Mouse (Mus musculus) midbrain, embryonic 12.5 days (tissue): ENCODE measurements around the gene Mmp14. TPM values are rescaled to one million over a fixed set of nuclear protein-coding genes. Genes with fewer than 3 reads are reported as not detected.

Experiments used
- ATAC-seq: fragments of 200-750 bp; cut with Nextera tagmentation; 2 replicates; pipeline ENCODE4 v1.8.0; 2017; ENCODE audit warnings: low read depth, moderate TSS enrichment, moderate library complexity; ENCODE audit not compliant: low FRiP score
- H3K27ac ChIP-seq: fragments of 300-500 bp; sonication (generic); replicated peaks from 2 replicates; pipeline ENCODE4 v1.5.1; 2016; ENCODE audit warnings: mild to moderate bottlenecking
- H3K27me3 ChIP-seq: fragments of 300-500 bp; sonication (generic); 2 replicates; pipeline ENCODE4 v1.6.1; 2016; ENCODE audit warnings: mild to moderate bottlenecking
- H3K36me3 ChIP-seq: fragments of 300-500 bp; sonication (generic); 2 replicates; pipeline ENCODE4 v1.6.1; 2016
- H3K4me1 ChIP-seq: fragments of 300-500 bp; sonication (generic); 2 replicates; pipeline ENCODE4 v1.6.1; 2016
- H3K4me2 ChIP-seq: fragments of 300-500 bp; sonication (generic); replicated peaks from 2 replicates; pipeline ENCODE4 v1.6.1; 2016; ENCODE audit warnings: mild to moderate bottlenecking, moderate library complexity
- H3K4me3 ChIP-seq: fragments of 300-500 bp; sonication (generic); 2 replicates; pipeline ENCODE4 v1.5.1; 2016; ENCODE audit warnings: mild to moderate bottlenecking
- H3K9ac ChIP-seq: fragments of 300-500 bp; sonication (generic); replicated peaks from 2 replicates; pipeline ENCODE4 v1.6.1; 2016; ENCODE audit warnings: mild to moderate bottlenecking, moderate library complexity
- H3K9me3 ChIP-seq: fragments of 300-500 bp; sonication (generic); 2 replicates; pipeline ENCODE4 v1.6.1; 2016; ENCODE audit warnings: mild to moderate bottlenecking
- WGBS: fragments of 180-500 bp; shearing (Covaris S2); methylation state at CpG from one replicate; pipeline ENCODE4 v1.1.7; 2016; 5-methylcytosine and 5-hydroxymethylcytosine counted together
- polyA plus RNA-seq: library from polyadenylated mRNA; unstranded; fragments of >200 nt; fragmentation: Nextera tagmentation; extraction: Ambion mirVana; gene quantifications from 2 replicates; pipeline ENCODE4 v1.2.1, GENCODE M21; 2016

Gene Mmp14
- polyA plus RNA-seq, 1 experiment from 2014 or later = 88.6 TPM

DNA sequence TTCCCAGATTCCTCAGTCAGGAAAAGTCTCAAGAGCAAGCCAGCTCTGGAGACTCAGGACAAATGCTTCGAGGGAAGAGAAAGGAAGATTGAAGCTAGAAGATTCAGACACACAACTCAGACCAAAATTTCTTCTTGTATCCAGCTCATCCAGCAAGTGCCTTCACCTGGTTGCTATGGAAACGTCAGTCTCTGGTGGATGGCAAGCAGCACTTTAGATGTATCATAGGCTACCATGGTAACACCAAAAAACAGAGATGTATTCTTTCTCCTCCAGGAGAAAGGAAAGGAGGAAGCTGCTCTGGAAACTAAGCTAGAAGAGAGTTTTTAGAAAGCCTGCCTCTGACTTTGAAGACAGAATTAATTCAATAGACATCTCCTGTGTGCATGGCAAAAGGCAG lies 56.3 kb downstream of the Mmp14 start:
- no peaks in the 10 kb centered on the region for H3K9me3 ChIP-seq
- 72% methylated on average over 2 of the region's 2 CpGs for WGBS
- H3K4me1 ChIP-seq = no peaks in the 10 kb centered on the region
- H3K27me3 ChIP-seq = no peaks in the 10 kb centered on the region
- no peak for ATAC-seq
- H3K4me3 ChIP-seq = no peak overlapping the region
- no peak overlapping the region for H3K9ac ChIP-seq
- H3K36me3 ChIP-seq = no peaks in the 10 kb centered on the region
- no peak overlapping the region for H3K4me2 ChIP-seq
- no peak overlapping the region for H3K27ac ChIP-seq

- ATAC-seq = no peak
- Histone ChIP-seq H3K4me1 (no peaks in the 10 kb centered on the region), H3K27ac (no peak overlapping the region), H3K4me3 (no peak overlapping the region), H3K36me3 (no peaks in the 10 kb centered on the region), H3K4me2 (no peak overlapping the region), H3K9me3 (no peaks in the 10 kb centered on the region), H3K27me3 (no peaks in the 10 kb centered on the region), H3K9ac (no peak overlapping the region)
These were observed 56.9 kb downstream of the Mmp14 start for GRCm38 (mm10) chr14:54488350-54488749.

- 67% methylated on average over 18 of the region's 18 CpGs for WGBS
- Histone ChIP-seq H3K9ac (no peak overlapping the region), H3K4me2 (no peak overlapping the region), H3K4me1 (no peaks in the 10 kb centered on the region), H3K4me3 (no peak overlapping the region), H3K27ac (no peak overlapping the region), H3K9me3 (no peaks in the 10 kb centered on the region), H3K36me3 (no peaks in the 10 kb centered on the region), H3K27me3 (no peaks in the 10 kb centered on the region)
- no peak for ATAC-seq
These were observed 61.1 kb downstream of the Mmp14 start for GRCm38 (mm10) chr14:54492345-54493131.

- Histone ChIP-seq H3K4me2 (no peak overlapping the region), H3K9ac (no peak overlapping the region), H3K27me3 (no peaks in the 10 kb centered on the region), H3K4me3 (no peak overlapping the region), H3K9me3 (no peaks in the 10 kb centered on the region), H3K4me1 (no peaks in the 10 kb centered on the region), H3K27ac (no peak overlapping the region), H3K36me3 (no peaks in the 10 kb centered on the region)
- ATAC-seq = no peak
- WGBS = 96% methylated on average over 5 of the region's 5 CpGs
These were observed 61.8 kb downstream of the Mmp14 start for GRCm38 (mm10) chr14:54493236-54493635.

GRCm38 (mm10) chr14:54494234-54494633 lies 62.8 kb downstream of the Mmp14 start:
- Histone ChIP-seq H3K4me3 (no peak overlapping the region), H3K36me3 (no peaks in the 10 kb centered on the region), H3K4me2 (no peak overlapping the region), H3K9me3 (no peaks in the 10 kb centered on the region), H3K27me3 (no peaks in the 10 kb centered on the region), H3K9ac (no peak overlapping the region), H3K4me1 (no peaks in the 10 kb centered on the region), H3K27ac (no peak overlapping the region)
- 0 out of 2 replicates have a peak, but pooled peaks have one; percentile 12 for ATAC-seq
- 3% methylated on average over 3 of the region's 3 CpGs for WGBS

Other genes with a start within 250 kb of the Mmp14 start
- gene Dad1, start 177.5 kb upstream of the Mmp14 start, polyA plus RNA-seq = 220 and 224 TPM in 2 replicates
- 36.6 and 38.3 TPM in 2 replicates for gene Abhd4, start 177.4 kb upstream of the Mmp14 start, polyA plus RNA-seq
- gene Olfr49, start 146.7 kb upstream of the Mmp14 start, polyA plus RNA-seq = not detected in 2 replicates
- gene Oxa1l, start 70.8 kb upstream of the Mmp14 start, polyA plus RNA-seq = 42.3 and 48.3 TPM in 2 replicates
- gene Slc7a7, start 13.8 kb upstream of the Mmp14 start, polyA plus RNA-seq = 3.9 and 4.7 TPM in 2 replicates
- 262 and 264 TPM in 2 replicates for gene Mrpl52, start 4.7 kb upstream of the Mmp14 start, polyA plus RNA-seq
- 31.1 and 32.5 TPM in 2 replicates for gene Lrp10, start 32.5 kb downstream of the Mmp14 start, polyA plus RNA-seq
- 42.6 and 44.9 TPM in 2 replicates for gene Rem2, start 44.5 kb downstream of the Mmp14 start, polyA plus RNA-seq
- 117 and 119 TPM in 2 replicates for gene Prmt5, start 85.9 kb downstream of the Mmp14 start, polyA plus RNA-seq
- gene Haus4, start 123.0 kb downstream of the Mmp14 start, polyA plus RNA-seq = 32.4 and 35.0 TPM in 2 replicates
- gene Ajuba, start 145.9 kb downstream of the Mmp14 start, polyA plus RNA-seq = 41.6 and 46.6 TPM in 2 replicates
- 8.2 and 10.4 TPM in 2 replicates for gene 4931414P19Rik, start 174.4 kb downstream of the Mmp14 start, polyA plus RNA-seq
- gene Psmb5, start 186.4 kb downstream of the Mmp14 start, polyA plus RNA-seq = 363 and 400 TPM in 2 replicates
- gene Psmb11, start 189.8 kb downstream of the Mmp14 start, polyA plus RNA-seq = not detected in 2 replicates
- not detected in 2 replicates for gene Gm17606, start 209.3 kb downstream of the Mmp14 start, polyA plus RNA-seq
- gene Cdh24, start 209.8 kb downstream of the Mmp14 start, polyA plus RNA-seq = 9.7 and 10.7 TPM in 2 replicates